Mouse (Mus musculus) midbrain, embryonic 16.5 days (tissue): ENCODE measurements at regions not wholly inside any gene's neighbourhood (a gene's known extent, or its start where the extent isn't known, plus 50 kb on each side); places are given as distances from the start of the nearest gene placed in this dataset.

Source experiments
- ATAC-seq: fragments of 200-750 bp; cut with Nextera tagmentation; 2 replicates; pipeline ENCODE4 v1.8.0; 2017; ENCODE audit warnings: moderate TSS enrichment
- H3K27ac ChIP-seq: fragments of 300-500 bp; sonication (generic); 2 replicates; pipeline ENCODE4 v1.5.1; 2014; ENCODE audit warnings: mild to moderate bottlenecking, low read length, mixed read lengths
- H3K27me3 ChIP-seq: fragments of 300-500 bp; sonication (generic); 2 replicates; pipeline ENCODE4 v1.6.1; 2014; ENCODE audit warnings: low read depth, low read length, mixed read lengths; ENCODE audit not compliant: control insufficient read depth, insufficient read depth
- H3K36me3 ChIP-seq: fragments of 300-500 bp; sonication (generic); 2 replicates; pipeline ENCODE4 v1.6.1; 2014; ENCODE audit warnings: mild to moderate bottlenecking, low read length, moderate library complexity, mixed read lengths; ENCODE audit not compliant: control insufficient read depth, insufficient read depth
- H3K4me1 ChIP-seq: fragments of 300-500 bp; sonication (generic); 2 replicates; pipeline ENCODE4 v1.6.1; 2014; ENCODE audit warnings: mild to moderate bottlenecking, low read length, mixed read lengths; ENCODE audit not compliant: control insufficient read depth, insufficient read depth
- H3K4me2 ChIP-seq: fragments of 300-500 bp; sonication (generic); 2 replicates; pipeline ENCODE4 v1.6.1; 2014; ENCODE audit warnings: mild to moderate bottlenecking, low read length, mixed read lengths
- H3K4me3 ChIP-seq: fragments of 300-500 bp; sonication (generic); 2 replicates; pipeline ENCODE4 v1.5.1; 2014; ENCODE audit warnings: low read depth, mild to moderate bottlenecking, low read length, moderate library complexity, mixed read lengths
- H3K9ac ChIP-seq: fragments of 300-500 bp; sonication (generic); 2 replicates; pipeline ENCODE4 v1.6.1; 2014; ENCODE audit warnings: low read depth, low read length, mixed read lengths
- H3K9me3 ChIP-seq: fragments of 300-500 bp; sonication (generic); replicated peaks from 2 replicates; pipeline ENCODE4 v1.6.1; 2014; ENCODE audit warnings: mild to moderate bottlenecking, low read length, mixed read lengths; ENCODE audit not compliant: control insufficient read depth, poor library complexity, severe bottlenecking
- WGBS: fragments of 180-500 bp; shearing (Covaris S2); extraction: QIAGEN DNeasy Blood & Tissue Kit; methylation state at CpG from one replicate; pipeline ENCODE4 v1.1.7; 2014; 5-methylcytosine and 5-hydroxymethylcytosine counted together

DNA sequence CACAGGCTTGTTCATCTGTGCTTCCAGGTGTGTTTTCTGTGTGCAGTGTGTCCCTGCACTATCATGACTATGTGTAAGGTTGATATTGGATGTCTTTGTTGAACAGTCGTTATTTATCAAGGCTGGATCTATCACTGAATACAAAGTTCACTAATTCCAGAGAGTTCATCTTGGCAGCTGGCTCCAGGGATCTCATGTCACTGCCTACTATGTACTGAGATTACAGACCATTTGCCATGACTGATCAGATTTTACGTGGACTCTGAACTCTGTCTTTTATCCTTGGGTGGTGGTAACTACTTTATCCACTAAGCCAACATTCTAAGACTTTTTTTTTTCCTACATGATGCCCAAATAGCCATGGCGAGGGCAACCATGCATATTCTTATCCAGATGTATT, 173.8 kb downstream of the Kcnj2 start:
- 64% methylated on average over 3 of the region's 3 CpGs for WGBS
- H3K4me3 ChIP-seq: no peak overlapping the region

GRCm38 (mm10) chr11:111252226-111252625, 186.3 kb downstream of the Kcnj2 start:
- Histone ChIP-seq H3K4me1 (no peaks in the 10 kb centered on the region), H3K27ac (no peak overlapping the region), H3K4me2 (no peak overlapping the region), H3K9me3 (no peaks in the 10 kb centered on the region), H3K9ac (no peak overlapping the region), H3K4me3 (no peak overlapping the region), H3K36me3 (no peaks in the 10 kb centered on the region), H3K27me3 (no peaks in the 10 kb centered on the region)
- WGBS: 96% methylated on average over 4 of the region's 4 CpGs
- ATAC-seq: no peak

More for the DNA sequence above, 173.8 kb downstream of the Kcnj2 start:
- Histone ChIP-seq H3K4me1 (no peaks in the 10 kb centered on the region), H3K27ac (no peak overlapping the region), H3K9me3 (no peaks in the 10 kb centered on the region), H3K4me2 (no peak overlapping the region), H3K36me3 (no peaks in the 10 kb centered on the region), H3K27me3 (no peaks in the 10 kb centered on the region), H3K9ac (no peak overlapping the region)
- no peak for ATAC-seq

- H3K4me2 ChIP-seq: no peak overlapping the region
- ATAC-seq: no peak
- no peaks in the 10 kb centered on the region for H3K9me3 ChIP-seq
- no peaks in the 10 kb centered on the region for H3K27me3 ChIP-seq
- no peaks in the 10 kb centered on the region for H3K4me1 ChIP-seq
- H3K9ac ChIP-seq: no peak overlapping the region
- H3K27ac ChIP-seq: no peak overlapping the region
- 88% methylated on average over 3 of the region's 3 CpGs for WGBS
- H3K36me3 ChIP-seq: no peaks in the 10 kb centered on the region
- H3K4me3 ChIP-seq: no peak overlapping the region
These were observed 190.6 kb downstream of the Kcnj2 start for GRCm38 (mm10) chr11:111256596-111256995.

DNA sequence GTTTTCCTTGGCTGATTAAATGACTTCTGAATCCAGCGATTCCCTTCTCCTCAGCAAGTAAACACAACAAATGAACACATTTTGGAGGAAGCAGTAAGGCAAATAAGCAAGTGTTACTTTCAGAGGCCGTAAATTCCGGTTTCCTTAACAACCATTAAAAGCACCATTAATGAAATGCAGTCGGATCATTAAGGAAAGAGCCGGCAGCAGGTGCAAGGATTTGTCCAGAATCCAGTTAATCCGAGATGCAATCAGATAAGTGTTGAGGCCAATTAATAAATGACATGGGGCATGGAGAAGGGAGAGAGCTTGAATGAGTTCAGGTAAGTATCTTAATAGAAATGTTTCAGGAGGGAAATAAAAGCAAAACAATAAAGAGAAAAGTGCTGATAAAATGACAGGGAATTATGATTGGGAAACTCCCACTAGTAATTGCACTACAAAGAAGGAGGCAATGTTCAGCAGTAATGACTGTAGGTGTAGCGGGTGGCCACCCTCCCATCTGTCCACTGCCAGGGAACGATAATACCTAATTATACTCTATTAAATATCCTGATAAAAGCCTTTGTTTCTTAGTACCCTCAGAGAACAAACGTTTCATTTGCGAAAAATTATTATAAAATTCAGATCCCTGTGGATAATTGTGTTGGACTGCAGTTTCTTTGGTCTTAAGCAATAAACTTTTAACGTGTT, 194.9 kb downstream of the Kcnj2 start:
- Histone ChIP-seq H3K4me3 (no peak overlapping the region), H3K4me1 (no peaks in the 10 kb centered on the region), H3K9ac (no peak overlapping the region), H3K36me3 (no peaks in the 10 kb centered on the region), H3K4me2 (no peak overlapping the region), H3K27ac (no peak overlapping the region), H3K9me3 (no peaks in the 10 kb centered on the region), H3K27me3 (no peaks in the 10 kb centered on the region)
- 37% methylated on average over 11 of the region's 11 CpGs for WGBS
- no peak for ATAC-seq

DNA sequence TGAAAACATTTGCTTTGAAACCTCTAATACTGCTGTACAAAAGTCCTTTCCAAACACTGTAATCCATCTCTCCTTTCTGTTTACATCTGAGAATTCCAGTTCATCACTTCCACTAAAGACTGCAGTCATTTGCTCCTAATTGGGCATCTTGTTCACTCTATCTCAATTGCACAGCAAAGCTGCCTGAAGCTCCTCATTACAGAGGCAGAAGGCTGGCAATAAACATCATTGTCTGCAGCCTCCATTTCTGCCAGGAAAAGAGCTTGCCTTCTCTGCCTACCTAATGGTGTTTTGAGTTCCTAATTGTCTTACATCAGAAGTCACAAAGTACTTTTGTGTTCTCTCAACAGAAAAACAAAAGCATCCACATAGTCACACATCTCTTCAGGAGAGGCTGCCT, 207.7 kb downstream of the Kcnj2 start:
- no peaks in the 10 kb centered on the region for H3K9me3 ChIP-seq
- no peaks in the 10 kb centered on the region for H3K4me1 ChIP-seq
- H3K36me3 ChIP-seq: no peaks in the 10 kb centered on the region
- H3K27ac ChIP-seq: no peak overlapping the region
- no peak for ATAC-seq
- H3K27me3 ChIP-seq: no peaks in the 10 kb centered on the region
- H3K9ac ChIP-seq: no peak overlapping the region
- no peak overlapping the region for H3K4me3 ChIP-seq
- no peak overlapping the region for H3K4me2 ChIP-seq

- Histone ChIP-seq H3K27me3 (no peaks in the 10 kb centered on the region; the same call in 1 of the 2 replicates), H3K4me2 (no peak overlapping the region), H3K4me1 (no peaks in the 10 kb centered on the region), H3K27ac (no peak overlapping the region), H3K4me3 (no peak overlapping the region), H3K36me3 (no peaks in the 10 kb centered on the region), H3K9ac (no peak overlapping the region), H3K9me3 (no peaks in the 10 kb centered on the region)
- no peak for ATAC-seq
- WGBS: 42% methylated on average over 2 of the region's 2 CpGs
These were observed 214.8 kb downstream of the Kcnj2 start for GRCm38 (mm10) chr11:111280769-111281168.

DNA sequence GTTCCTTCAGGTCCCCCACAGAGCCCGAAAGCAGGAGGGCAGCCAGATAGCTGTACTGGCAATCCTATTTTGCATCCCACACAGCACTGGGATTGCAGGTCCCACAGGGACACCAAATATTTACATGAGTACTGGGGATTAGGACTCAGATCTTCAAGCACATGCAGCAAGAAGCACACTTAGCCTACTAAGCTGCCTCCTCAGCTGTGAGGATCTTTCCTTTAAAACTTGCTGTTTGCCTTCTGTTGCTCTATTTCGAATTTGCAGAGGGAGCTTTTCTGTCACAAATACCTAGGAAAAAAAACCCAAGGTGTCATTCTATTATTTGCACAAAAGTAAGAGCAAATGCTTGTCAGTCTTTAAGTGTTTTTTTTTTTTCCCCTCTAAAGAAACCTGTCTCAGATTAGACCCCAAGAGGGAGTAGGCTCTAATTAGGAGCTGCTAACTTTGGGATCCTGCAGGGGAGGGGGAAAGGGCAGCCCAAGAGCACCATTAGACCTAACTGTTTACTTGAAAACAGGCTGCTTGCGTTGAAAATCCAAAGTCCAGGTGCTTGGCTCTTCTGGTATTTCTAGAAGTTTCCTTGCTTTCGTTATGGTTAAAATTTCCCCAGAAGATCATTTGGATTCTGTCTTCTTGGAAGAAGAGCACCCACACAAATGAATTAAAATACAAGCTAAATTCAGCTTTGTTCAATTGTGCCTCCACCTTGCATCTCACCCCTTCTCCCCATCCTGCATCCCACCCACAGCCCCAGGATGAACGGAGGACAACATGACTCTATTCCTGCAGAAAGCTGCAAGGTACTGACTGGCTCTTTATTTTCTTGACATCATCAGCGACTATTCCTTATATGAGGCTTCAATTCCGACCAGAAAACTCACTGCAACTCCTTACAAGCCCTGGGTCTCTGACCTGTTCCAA, 215.5 kb downstream of the Kcnj2 start:
- no peak for ATAC-seq
- 54% methylated on average over 7 of the region's 7 CpGs for WGBS

DNA sequence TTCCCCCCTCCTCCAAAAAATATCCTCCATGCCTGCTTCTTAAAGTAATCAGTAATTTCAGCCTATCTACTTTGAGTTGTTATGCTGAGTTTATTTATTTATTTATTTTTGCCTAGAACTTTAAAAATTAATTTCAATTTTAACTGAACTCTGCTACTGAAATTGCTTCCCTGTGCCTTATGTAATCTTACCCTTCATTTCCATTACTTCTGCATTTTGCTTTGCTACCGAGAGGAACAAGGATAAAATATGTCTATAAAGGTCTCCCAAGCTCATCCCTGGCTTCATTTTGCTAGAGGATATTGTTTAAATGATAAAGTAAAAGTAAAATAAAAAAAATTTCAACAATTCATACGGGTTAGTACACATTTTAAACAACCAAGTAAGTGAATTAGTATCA, 216.3 kb downstream of the Kcnj2 start:
- no peaks in the 10 kb centered on the region for H3K4me1 ChIP-seq
- 71% methylated on average over 2 of the region's 2 CpGs for WGBS
- no peak overlapping the region for H3K4me2 ChIP-seq
- no peaks in the 10 kb centered on the region for H3K9me3 ChIP-seq
- no peak overlapping the region for H3K9ac ChIP-seq
- no peak for ATAC-seq
- H3K27me3 ChIP-seq: no peaks in the 10 kb centered on the region; the same call in 1 of the 2 replicates
- H3K4me3 ChIP-seq: no peak overlapping the region
- no peaks in the 10 kb centered on the region for H3K36me3 ChIP-seq
- H3K27ac ChIP-seq: no peak overlapping the region

More for the DNA sequence above, 215.5 kb downstream of the Kcnj2 start:
- H3K4me1 ChIP-seq: no peaks in the 10 kb centered on the region
- no peaks in the 10 kb centered on the region; the same call in 1 of the 2 replicates for H3K27me3 ChIP-seq
- H3K4me2 ChIP-seq: no peak overlapping the region
- no peaks in the 10 kb centered on the region for H3K9me3 ChIP-seq
- no peak overlapping the region for H3K27ac ChIP-seq
- no peak overlapping the region for H3K4me3 ChIP-seq
- no peak overlapping the region for H3K9ac ChIP-seq
- no peaks in the 10 kb centered on the region for H3K36me3 ChIP-seq

GRCm38 (mm10) chr11:111290537-111290936, 224.6 kb downstream of the Kcnj2 start:
- Histone ChIP-seq H3K9ac (no peak overlapping the region), H3K9me3 (0 out of 2 replicates have a peak, but pooled peaks cover 3% of the 10 kb centered on the region), H3K4me2 (no peak overlapping the region), H3K27me3 (no peaks in the 10 kb centered on the region), H3K36me3 (no peaks in the 10 kb centered on the region), H3K4me1 (no peaks in the 10 kb centered on the region), H3K27ac (no peak overlapping the region), H3K4me3 (no peak overlapping the region)
- ATAC-seq: no peak
